22 mouse cellular contexts compared by ENCODE assay signal in the genomic region with DNA sequence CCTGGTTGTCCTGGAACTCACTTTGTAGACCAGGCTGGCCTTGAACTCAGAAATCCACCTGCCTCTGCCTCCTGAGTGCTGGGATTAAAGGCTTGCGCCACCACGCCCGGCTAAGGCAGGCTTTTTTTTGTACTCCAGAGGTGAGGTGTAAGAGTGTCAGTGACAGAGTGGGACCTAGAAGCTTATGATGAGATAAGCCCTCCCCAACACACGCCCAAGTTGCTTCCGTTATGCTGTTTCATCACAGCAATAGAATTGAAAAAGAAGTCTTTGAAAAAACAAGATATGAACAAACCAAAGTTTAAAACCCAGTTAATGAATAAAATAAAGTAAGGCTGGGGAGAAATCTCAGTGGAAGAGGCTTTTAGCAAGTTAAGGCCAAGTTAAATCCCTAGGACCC. TPM values are rescaled to one million over a fixed set of nuclear protein-coding genes. Genes with fewer than 3 reads are reported as not detected.
DNase-seq lines count a peak whose midpoint lies in the region; ATAC-seq and TF ChIP-seq lines count a peak whose summit lies in the region.
"Had no signal": no experiment of that assay in that cellular context is flagged by ENCODE, and none has a peak within 500 bp of the region (broad histone marks: within the 10 kb centered on the region; RNA-seq: fewer than 3 reads in every experiment).

No protein-coding gene starts in this region.

- H3K27ac ChIP-seq in liver, embryonic 13.5 days, result peak overlapping the region; percentile 13; the same call in 1 of the 2 replicates
- H3K27ac ChIP-seq in liver, embryonic 11.5 days (ENCODE audit: low read depth, low read length), result no peak overlapping the region
- peak overlapping the region; percentile 25 for H3K27ac ChIP-seq in MEL (ENCODE audit: control insufficient read depth, low read depth, low read length)

- WGBS in liver, embryonic 13.5 days (ENCODE audit: insufficient replicate concordance), result 52% methylated on average over 5 of the region's 5 CpGs
- WGBS in liver, embryonic 11.5 days, result 78% methylated on average over 5 of the region's 5 CpGs

- peaks cover 97% of the 10 kb centered on the region for H3K36me3 ChIP-seq in liver, embryonic 13.5 days
- peaks cover 58% of the 10 kb centered on the region for H3K36me3 ChIP-seq in liver, embryonic 11.5 days (ENCODE audit: control insufficient read depth, insufficient read depth, low read length)
- H3K36me3 ChIP-seq in MEL (ENCODE audit: control insufficient read depth in 1 of 2, insufficient read depth in 2 of 2, low read length in 2 of 2), result peaks cover 10 to 17% of the 10 kb centered on the region in 2 experiments

- H3K9ac ChIP-seq in liver, embryonic 13.5 days, result no peak overlapping the region
- no peak overlapping the region for H3K9ac ChIP-seq in liver, embryonic 11.5 days (ENCODE audit: low read depth, low read length)
- H3K9ac ChIP-seq in MEL (ENCODE audit: control insufficient read depth, low read depth, low read length, poor library complexity, severe bottlenecking), result no peak overlapping the region

- no peaks in the 10 kb centered on the region for H3K9me3 ChIP-seq in liver, embryonic 13.5 days (replicated peaks)
- H3K9me3 ChIP-seq in liver, embryonic 11.5 days (ENCODE audit: control insufficient read depth, low read length), result no peaks in the 10 kb centered on the region
- H3K9me3 ChIP-seq in MEL (replicated peaks; ENCODE audit: insufficient read depth, low read length), result no peaks in the 10 kb centered on the region
- H3K9me3 ChIP-seq: G1E had no signal

- peak; percentile 29 to 65; a peak in 3 of 4 replicates for TF ChIP-seq EP300 in MEL (IDR thresholded peaks at IDR 0.05; ENCODE audit: low read depth in 1 of 2, low read length in 2 of 2)

- no peak overlapping the region for H3K4me3 ChIP-seq in liver, embryonic 13.5 days (replicated peaks)
- no peak overlapping the region for H3K4me3 ChIP-seq in liver, embryonic 11.5 days (ENCODE audit: low read depth, low read length)
- H3K4me3 ChIP-seq in MEL (ENCODE audit: control insufficient read depth in 1 of 2, insufficient read depth in 1 of 2, low read depth in 2 of 2, low read length in 2 of 2), result no peak overlapping the region

- ATAC-seq in liver, embryonic 13.5 days (ENCODE audit: low read depth), result no peak
- no peak for ATAC-seq in liver, embryonic 11.5 days (replicated peaks; ENCODE audit: low FRiP score)
- ATAC-seq in megakaryocyte progenitor cell, adult 5-6 weeks (replicated peaks; ENCODE audit: poor library complexity), result peak; percentile 78
- no peak for ATAC-seq in megakaryocyte, adult 5-6 weeks (ENCODE audit: poor library complexity, severe bottlenecking)
- ATAC-seq: activated CD4-positive, CD25-positive, alpha-beta regulatory T cell, adult 4 months; CD4-positive, CD25-positive, alpha-beta regulatory T cell, adult 4 months; Patski had no signal

- H3K4me1 ChIP-seq in liver, embryonic 13.5 days (replicated peaks), result peaks cover 9% of the 10 kb centered on the region
- no peaks in the 10 kb centered on the region for H3K4me1 ChIP-seq in liver, embryonic 11.5 days (replicated peaks; ENCODE audit: control insufficient read depth, insufficient read depth, low read length)
- peaks cover 0 to 7% of the 10 kb centered on the region in 2 experiments; a peak in 2 of 4 replicates for H3K4me1 ChIP-seq in MEL (ENCODE audit: control insufficient read depth in 1 of 2, insufficient read depth in 2 of 2, low read length in 2 of 2)

- H3K4me2 ChIP-seq in liver, embryonic 13.5 days, result no peak overlapping the region
- H3K4me2 ChIP-seq in liver, embryonic 11.5 days, result no peak overlapping the region

- TF ChIP-seq POLR2A in MEL (IDR thresholded peaks at IDR 0.05; ENCODE audit: control insufficient read depth in 1 of 2, insufficient read depth in 1 of 2, low read depth in 1 of 2, low read length in 2 of 2, poor library complexity in 1 of 2), result no peak

- TF ChIP-seq RAD21 in MEL (IDR thresholded peaks at IDR 0.05; ENCODE audit: low read depth, low read length), result no peak

- no peak for TF ChIP-seq CTCF in MEL (IDR thresholded peaks at IDR 0.05 in 2 of 3, conservative IDR thresholded peaks at IDR 0.05 in 1 of 3; ENCODE audit: control insufficient read depth in 1 of 3, insufficient read depth in 1 of 3, low read depth in 2 of 3, low read length in 3 of 3, poor library complexity in 1 of 3, severe bottlenecking in 1 of 3)

- no peaks in the 10 kb centered on the region for H3K79me2 ChIP-seq in MEL (ENCODE audit: control insufficient read depth, insufficient read depth, low read length, poor library complexity)

- no peak for DNase-seq in liver, embryonic 13.5 days
- DNase-seq in liver, embryonic 11.5 days (ENCODE audit: low spot score), result no peak
- peak; percentile 63 for DNase-seq in MEL (ENCODE audit: low read depth, low spot score)
- no peak for DNase-seq in left cerebral cortex, adult 11 months (ENCODE audit: low spot score)
- DNase-seq: adrenal gland, adult 2 months; adrenal gland, adult 8-10 months; adrenal gland, postnatal 10 days; adrenal gland, postnatal 14 days; adrenal gland, postnatal 25 days; adrenal gland, postnatal 36 days; B cell, adult 2 months; cerebellum, adult 11 months; cerebellum, adult 11-12 months; cerebellum, adult 18-20 months; cerebellum, adult 2 months had no signal

- H3K27me3 ChIP-seq in liver, embryonic 13.5 days, result no peaks in the 10 kb centered on the region
- no peaks in the 10 kb centered on the region for H3K27me3 ChIP-seq in liver, embryonic 11.5 days (replicated peaks; ENCODE audit: control insufficient read depth, insufficient read depth, low read length)
- no peaks in the 10 kb centered on the region for H3K27me3 ChIP-seq in MEL (ENCODE audit: control insufficient read depth in 1 of 2, insufficient read depth in 2 of 2, low read length in 2 of 2)
- H3K27me3 ChIP-seq: CH12.LX, Patski had no signal

TF ChIP-seq in MEL, 35 proteins besides CTCF, POLR2A, EP300 and RAD21 (continues in another document):
- TF ChIP-seq GATA1 (IDR thresholded peaks at IDR 0.05; ENCODE audit: low read depth, low read length) (peak; percentile 46), GABPA (IDR thresholded peaks at IDR 0.05; ENCODE audit: low read depth, low read length) (no peak), TBP (IDR thresholded peaks at IDR 0.05; ENCODE audit: low read depth, low read length) (0 out of 2 replicates have a peak, but pooled peaks have one; percentile 49), ZNF384 (IDR thresholded peaks at IDR 0.05; ENCODE audit: low read depth, low read length) (peak; percentile 56), MXI1 (IDR thresholded peaks at IDR 0.05; ENCODE audit: low read depth, low read length) (0 out of 2 replicates have a peak, but pooled peaks have one; percentile 19), ETS1 (IDR thresholded peaks at IDR 0.05; ENCODE audit: low read depth, low read length) (0 out of 2 replicates have a peak, but pooled peaks have one; percentile 52), KAT2A (conservative IDR thresholded peaks at IDR 0.05; ENCODE audit: low read depth, low read length) (no peak), MYC (IDR thresholded peaks at IDR 0.05; ENCODE audit: low read depth, low read length) (no peak), HCFC1 (IDR thresholded peaks at IDR 0.05; ENCODE audit: low read depth, low read length) (no peak), MAX (IDR thresholded peaks at IDR 0.05; ENCODE audit: low read length) (no peak), ZKSCAN1 (IDR thresholded peaks at IDR 0.05; ENCODE audit: low read depth, low read length) (no peak), UBTF (IDR thresholded peaks at IDR 0.05; ENCODE audit: borderline replicate concordance, insufficient read depth, low read depth, low read length) (no peak), POLR2AphosphoS5 (IDR thresholded peaks at IDR 0.05; ENCODE audit: borderline replicate concordance, low read depth, low read length) (no peak), TAL1 (IDR thresholded peaks at IDR 0.05; ENCODE audit: low read length) (no peak), ELF1 (IDR thresholded peaks at IDR 0.05; ENCODE audit: low read depth, low read length) (no peak), MAFK (IDR thresholded peaks at IDR 0.05; ENCODE audit: borderline replicate concordance, low read depth, low read length) (no peak), RCOR1 (IDR thresholded peaks at IDR 0.05; ENCODE audit: low read depth, low read length) (peak; percentile 88)

RNA-seq across cellular contexts. Expression of gene Ythdf2, which starts 18.3 kb away (rescaled TPM):
- 40.3 and 48.5 TPM in 2 replicates for polyA plus RNA-seq in liver, embryonic 13.5 days (2015; fragmentation: Nextera tagmentation; extraction: Ambion mirVana)
- polyA plus RNA-seq in liver, embryonic 11.5 days (2014; fragmentation: Nextera tagmentation; extraction: Ambion mirVana), result 82.6 and 87.3 TPM in 2 replicates
- 78.2 and 80.4 TPM in 2 replicates for total RNA-seq in MEL (2012; rRNA removed)
- polyA plus RNA-seq in MEL (2012; ENCODE audit: insufficient read depth in 1 of 2, insufficient read length in 2 of 2, low read depth in 1 of 2, low replicate concordance in 2 of 2, missing spikeins in 1 of 2), result 100 to 1,000 TPM; 103 to 979 TPM
- total RNA-seq in megakaryocyte progenitor cell, adult 5-6 weeks (2015), result 64.7 and 66.5 TPM in 2 replicates
- total RNA-seq in megakaryocyte progenitor cell, adult 5-6 weeks (2017), result 64.0 and 69.7 TPM in 2 replicates
- total RNA-seq in megakaryocyte, adult 5-6 weeks (2015), result 32.4 and 32.9 TPM in 2 replicates
- total RNA-seq in megakaryocyte, adult 5-6 weeks (2017), result 35.0 and 42.0 TPM in 2 replicates

RNA-seq across cellular contexts. Expression of gene Gmeb1, which starts 31.0 kb away (rescaled TPM):
- polyA plus RNA-seq in liver, embryonic 13.5 days (2015; fragmentation: Nextera tagmentation; extraction: Ambion mirVana), result 16.9 and 17.3 TPM in 2 replicates
- 25.4 and 26.8 TPM in 2 replicates for polyA plus RNA-seq in liver, embryonic 11.5 days (2014; fragmentation: Nextera tagmentation; extraction: Ambion mirVana)
- 9.9 and 12.0 TPM in 2 replicates for total RNA-seq in MEL (2012; rRNA removed)
- polyA plus RNA-seq in MEL (2012; ENCODE audit: insufficient read depth in 1 of 2, insufficient read length in 2 of 2, low read depth in 1 of 2, low replicate concordance in 2 of 2, missing spikeins in 1 of 2), result 10 to 100 TPM in 1 of 2 experiments, not detected in 1; 29.6 TPM
- total RNA-seq in megakaryocyte progenitor cell, adult 5-6 weeks (2015), result 13.9 and 14.3 TPM in 2 replicates
- total RNA-seq in megakaryocyte progenitor cell, adult 5-6 weeks (2017), result 18.7 and 29.3 TPM in 2 replicates
- 17.9 and 21.6 TPM in 2 replicates for total RNA-seq in megakaryocyte, adult 5-6 weeks (2015)
- 29.0 and 29.5 TPM in 2 replicates for total RNA-seq in megakaryocyte, adult 5-6 weeks (2017)

RNA-seq across cellular contexts. Expression of gene Taf12, which starts 43.8 kb away (rescaled TPM):
- 53.3 and 62.2 TPM in 2 replicates for polyA plus RNA-seq in liver, embryonic 13.5 days (2015; fragmentation: Nextera tagmentation; extraction: Ambion mirVana)
- 80.2 and 83.8 TPM in 2 replicates for polyA plus RNA-seq in liver, embryonic 11.5 days (2014; fragmentation: Nextera tagmentation; extraction: Ambion mirVana)
- 56.7 and 62.6 TPM in 2 replicates for total RNA-seq in MEL (2012; rRNA removed)
- 10 to 100 TPM in 1 of 2 experiments, not detected in 1; 76.4 TPM for polyA plus RNA-seq in MEL (2012; ENCODE audit: insufficient read depth in 1 of 2, insufficient read length in 2 of 2, low read depth in 1 of 2, low replicate concordance in 2 of 2, missing spikeins in 1 of 2)
- 40.5 and 42.1 TPM in 2 replicates for total RNA-seq in megakaryocyte progenitor cell, adult 5-6 weeks (2015)
- 34.1 and 72.2 TPM in 2 replicates for total RNA-seq in megakaryocyte progenitor cell, adult 5-6 weeks (2017)
- total RNA-seq in megakaryocyte, adult 5-6 weeks (2015), result 40.8 and 41.2 TPM in 2 replicates
- 49.0 and 74.5 TPM in 2 replicates for total RNA-seq in megakaryocyte, adult 5-6 weeks (2017)
